Mouse (Mus musculus) bone marrow macrophage, adult 2 months (primary cell): ENCODE measurements around the gene Rab26.

Source experiments
- CTCF ChIP-seq: IDR thresholded peaks from 2 replicates; pipeline ENCODE4 v1.5.1; 2012; ENCODE audit warnings: low read depth, mild to moderate bottlenecking, low read length, moderate library complexity
- POLR2A ChIP-seq: IDR thresholded peaks from 2 replicates; pipeline ENCODE4 v1.6.1; 2012; ENCODE audit warnings: mild to moderate bottlenecking, low read depth, low read length, borderline replicate concordance

GRCm38 (mm10) chr17:24507806-24508460 is 26.1 kb downstream of the Rab26 start:
- no peak for TF ChIP-seq POLR2A
- no peak for TF ChIP-seq CTCF
